Mouse (Mus musculus): ENCODE measurements at regions not wholly inside any gene's neighbourhood (a gene's known extent, or its start where the extent isn't known, plus 50 kb on each side); places are given as distances from the start of the nearest gene placed in this dataset.

GRCm38 (mm10) chr12:35824587-35824987, 100.8 kb upstream of the Agr3 start:
- H3K27ac ChIP-seq (ENCODE audit: low read depth, low read length), result no peak overlapping the region
- 41% methylated on average over 5 of the region's 5 CpGs for WGBS
- peak; percentile 27; the same call in 1 of the 2 replicates for ATAC-seq (ENCODE audit: low FRiP score)
- no peaks in the 10 kb centered on the region for H3K4me1 ChIP-seq (ENCODE audit: control insufficient read depth, insufficient read depth, low read length)
- no peaks in the 10 kb centered on the region for H3K27me3 ChIP-seq (ENCODE audit: control insufficient read depth, insufficient read depth, low read length)
- no peak overlapping the region for H3K4me3 ChIP-seq (ENCODE audit: low read depth, low read length)
- no peak overlapping the region for H3K9ac ChIP-seq (ENCODE audit: low read length)
- DNase-seq (ENCODE audit: low spot score, missing footprints), result no peak
- no peak overlapping the region for H3K4me2 ChIP-seq
- H3K36me3 ChIP-seq (ENCODE audit: control insufficient read depth, insufficient read depth, low read length), result no peaks in the 10 kb centered on the region
- no peaks in the 10 kb centered on the region for H3K9me3 ChIP-seq (ENCODE audit: control insufficient read depth, low read length)

DNA sequence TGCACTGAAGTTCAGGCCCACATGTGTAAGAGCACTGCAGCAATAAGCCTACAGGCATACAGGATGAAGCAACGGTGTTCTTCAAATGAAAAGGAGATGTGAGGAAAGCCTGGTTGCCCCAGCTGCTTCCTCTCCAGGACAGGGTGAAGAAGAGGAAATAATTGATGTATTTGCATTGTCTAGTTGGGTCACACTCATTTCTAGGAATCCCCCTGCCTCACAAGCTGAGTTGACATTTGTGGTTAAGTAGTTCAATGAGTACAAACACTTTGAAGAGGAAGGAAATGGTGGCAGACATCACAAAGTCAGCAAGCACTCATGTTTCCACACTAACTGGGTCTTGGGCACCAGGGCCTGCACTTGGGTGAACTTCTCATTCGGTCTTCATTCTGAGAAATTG, 126.2 kb upstream of the Agr3 start:
- Histone ChIP-seq H3K4me1 (ENCODE audit: control insufficient read depth, insufficient read depth, low read length) (no peaks in the 10 kb centered on the region), H3K9me3 (ENCODE audit: control insufficient read depth, low read length) (no peaks in the 10 kb centered on the region), H3K36me3 (ENCODE audit: control insufficient read depth, insufficient read depth, low read length) (no peaks in the 10 kb centered on the region), H3K4me3 (ENCODE audit: low read depth, low read length) (no peak overlapping the region), H3K4me2 (no peak overlapping the region), H3K9ac (ENCODE audit: low read length) (no peak overlapping the region), H3K27ac (ENCODE audit: low read depth, low read length) (no peak overlapping the region), H3K27me3 (ENCODE audit: control insufficient read depth, insufficient read depth, low read length) (no peaks in the 10 kb centered on the region)
- WGBS, result 83% methylated on average over 2 of the region's 2 CpGs
- ATAC-seq (ENCODE audit: low FRiP score) (no peak), DNase-seq (ENCODE audit: low spot score, missing footprints) (no peak)

- 77% methylated on average over 2 of the region's 2 CpGs for WGBS
- no peak for DNase-seq (ENCODE audit: low spot score, missing footprints)
- H3K4me2 ChIP-seq, result no peak overlapping the region
- H3K36me3 ChIP-seq (ENCODE audit: control insufficient read depth, insufficient read depth, low read length), result no peaks in the 10 kb centered on the region
- H3K27ac ChIP-seq (ENCODE audit: low read depth, low read length), result no peak overlapping the region
- no peak for ATAC-seq (ENCODE audit: low FRiP score)
- H3K27me3 ChIP-seq (ENCODE audit: control insufficient read depth, insufficient read depth, low read length), result no peaks in the 10 kb centered on the region
- no peaks in the 10 kb centered on the region for H3K4me1 ChIP-seq (ENCODE audit: control insufficient read depth, insufficient read depth, low read length)
- no peaks in the 10 kb centered on the region for H3K9me3 ChIP-seq (ENCODE audit: control insufficient read depth, low read length)
- H3K9ac ChIP-seq (ENCODE audit: low read length), result no peak overlapping the region
- no peak overlapping the region for H3K4me3 ChIP-seq (ENCODE audit: low read depth, low read length)
These were observed 150.0 kb upstream of the Agr3 start for GRCm38 (mm10) chr12:35775396-35775795.

DNA sequence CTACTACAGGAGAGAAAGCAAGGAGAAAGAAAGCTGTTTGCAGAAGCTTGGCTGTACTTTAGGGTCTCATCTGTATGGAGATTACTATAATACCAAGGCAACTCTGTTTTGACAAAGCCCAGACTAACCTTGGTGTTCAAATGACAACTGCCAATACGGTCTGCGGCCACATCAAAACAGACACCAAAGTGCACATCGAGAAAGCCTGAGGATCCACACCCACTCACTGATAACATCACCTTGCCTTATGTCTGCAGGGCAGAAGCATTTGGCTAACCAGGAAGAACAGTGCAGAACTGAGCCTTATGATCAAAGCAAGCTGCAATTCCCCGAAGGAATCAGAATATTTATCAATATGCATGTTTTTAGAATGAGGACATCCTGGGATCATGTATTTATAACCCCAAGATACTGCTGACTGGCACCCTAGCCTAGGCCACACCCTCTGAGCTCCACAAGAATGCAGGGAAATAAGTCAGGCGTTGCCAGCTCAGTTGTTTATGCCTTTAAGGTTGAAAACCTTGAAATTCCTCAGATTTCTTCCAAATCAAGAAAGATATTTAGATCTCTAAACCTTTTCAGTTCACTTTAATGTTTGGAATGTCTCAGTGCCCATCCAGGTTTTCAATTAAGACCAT, 154.9 kb upstream of the Agr3 start:
- H3K4me2 ChIP-seq, result no peak overlapping the region
- no peak overlapping the region for H3K9ac ChIP-seq (ENCODE audit: low read length)
- no peak overlapping the region for H3K27ac ChIP-seq (ENCODE audit: low read depth, low read length)
- H3K27me3 ChIP-seq (ENCODE audit: control insufficient read depth, insufficient read depth, low read length), result no peaks in the 10 kb centered on the region
- no peak for ATAC-seq (ENCODE audit: low FRiP score)
- no peaks in the 10 kb centered on the region for H3K4me1 ChIP-seq (ENCODE audit: control insufficient read depth, insufficient read depth, low read length)
- no peaks in the 10 kb centered on the region for H3K9me3 ChIP-seq (ENCODE audit: control insufficient read depth, low read length)
- H3K4me3 ChIP-seq (ENCODE audit: low read depth, low read length), result no peak overlapping the region
- no peak for DNase-seq (ENCODE audit: low spot score, missing footprints)
- no peaks in the 10 kb centered on the region for H3K36me3 ChIP-seq (ENCODE audit: control insufficient read depth, insufficient read depth, low read length)
- 83% methylated on average over 5 of the region's 5 CpGs for WGBS

DNA sequence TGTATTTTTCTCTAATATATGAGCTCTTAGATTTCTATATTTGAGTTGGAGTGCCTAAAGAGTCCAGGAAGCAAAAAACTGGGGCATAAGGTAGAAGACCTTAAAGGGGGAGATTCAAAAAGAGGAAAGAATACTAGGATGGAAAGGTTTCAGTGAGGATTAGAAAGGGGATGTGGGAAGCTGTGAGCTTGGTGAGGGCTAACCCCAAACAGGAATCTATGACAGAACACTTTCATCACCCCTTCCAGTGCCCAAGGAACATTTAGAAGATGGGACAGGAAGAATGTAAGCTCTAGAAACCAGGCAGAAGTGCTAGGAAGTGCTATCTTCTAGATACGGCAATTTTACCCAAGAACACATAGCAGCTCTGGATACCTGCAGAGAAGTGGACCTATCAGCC, 166.5 kb upstream of the Agr3 start:
- no peaks in the 10 kb centered on the region for H3K27me3 ChIP-seq (ENCODE audit: control insufficient read depth, insufficient read depth, low read length)
- H3K4me1 ChIP-seq (ENCODE audit: control insufficient read depth, insufficient read depth, low read length), result no peaks in the 10 kb centered on the region
- DNase-seq (ENCODE audit: low spot score, missing footprints), result no peak
- H3K4me3 ChIP-seq (ENCODE audit: low read depth, low read length), result no peak overlapping the region
- H3K9me3 ChIP-seq (ENCODE audit: control insufficient read depth, low read length), result no peaks in the 10 kb centered on the region
- H3K9ac ChIP-seq (ENCODE audit: low read length), result no peak overlapping the region
- no peak for ATAC-seq (ENCODE audit: low FRiP score)
- H3K4me2 ChIP-seq, result no peak overlapping the region
- no peaks in the 10 kb centered on the region for H3K36me3 ChIP-seq (ENCODE audit: control insufficient read depth, insufficient read depth, low read length)
- no peak overlapping the region for H3K27ac ChIP-seq (ENCODE audit: low read depth, low read length)
- WGBS, result 89% methylated on average over 1 of the region's 1 CpGs

GRCm38 (mm10) chr12:35755159-35755558, 170.3 kb upstream of the Agr3 start:
- no peaks in the 10 kb centered on the region for H3K9me3 ChIP-seq (ENCODE audit: control insufficient read depth, low read length)
- no peak for ATAC-seq (ENCODE audit: low FRiP score)
- no peaks in the 10 kb centered on the region for H3K36me3 ChIP-seq (ENCODE audit: control insufficient read depth, insufficient read depth, low read length)
- no peak overlapping the region for H3K4me3 ChIP-seq (ENCODE audit: low read depth, low read length)
- no peak overlapping the region for H3K27ac ChIP-seq (ENCODE audit: low read depth, low read length)
- no peaks in the 10 kb centered on the region for H3K4me1 ChIP-seq (ENCODE audit: control insufficient read depth, insufficient read depth, low read length)
- no peak for DNase-seq (ENCODE audit: low spot score, missing footprints)
- WGBS, result 75% methylated on average over 4 of the region's 4 CpGs
- no peaks in the 10 kb centered on the region for H3K27me3 ChIP-seq (ENCODE audit: control insufficient read depth, insufficient read depth, low read length)
- H3K4me2 ChIP-seq, result no peak overlapping the region
- H3K9ac ChIP-seq (ENCODE audit: low read length), result no peak overlapping the region

DNA sequence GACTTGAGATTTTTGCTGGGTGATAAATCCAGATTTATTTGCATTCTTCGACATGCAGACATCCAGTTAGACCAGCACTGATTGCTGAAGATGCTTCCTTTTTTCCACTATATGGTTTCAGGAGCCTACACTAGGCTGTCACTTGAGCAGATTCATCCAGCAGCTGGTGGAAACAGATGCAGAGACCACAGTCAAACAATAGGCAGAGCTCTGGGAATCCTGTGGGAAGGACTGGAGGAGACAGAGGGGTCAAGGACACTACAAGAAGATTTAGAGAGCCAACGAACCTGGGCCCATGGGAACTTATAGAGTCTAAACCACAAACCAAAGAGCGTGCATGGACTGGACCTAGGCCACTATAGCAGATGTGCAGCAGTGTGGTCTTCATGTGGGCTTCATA, 177.4 kb upstream of the Agr3 start:
- WGBS, result 86% methylated on average over 3 of the region's 3 CpGs
- H3K27me3 ChIP-seq (ENCODE audit: control insufficient read depth, insufficient read depth, low read length), result no peaks in the 10 kb centered on the region
- H3K27ac ChIP-seq (ENCODE audit: low read depth, low read length), result no peak overlapping the region
- H3K36me3 ChIP-seq (ENCODE audit: control insufficient read depth, insufficient read depth, low read length), result no peaks in the 10 kb centered on the region
- no peaks in the 10 kb centered on the region for H3K9me3 ChIP-seq (ENCODE audit: control insufficient read depth, low read length)
- ATAC-seq (ENCODE audit: low FRiP score) (no peak), DNase-seq (ENCODE audit: low spot score, missing footprints) (no peak)
- H3K4me3 ChIP-seq (ENCODE audit: low read depth, low read length), result no peak overlapping the region
- H3K9ac ChIP-seq (ENCODE audit: low read length), result no peak overlapping the region
- no peaks in the 10 kb centered on the region for H3K4me1 ChIP-seq (ENCODE audit: control insufficient read depth, insufficient read depth, low read length)
- H3K4me2 ChIP-seq, result no peak overlapping the region

DNA sequence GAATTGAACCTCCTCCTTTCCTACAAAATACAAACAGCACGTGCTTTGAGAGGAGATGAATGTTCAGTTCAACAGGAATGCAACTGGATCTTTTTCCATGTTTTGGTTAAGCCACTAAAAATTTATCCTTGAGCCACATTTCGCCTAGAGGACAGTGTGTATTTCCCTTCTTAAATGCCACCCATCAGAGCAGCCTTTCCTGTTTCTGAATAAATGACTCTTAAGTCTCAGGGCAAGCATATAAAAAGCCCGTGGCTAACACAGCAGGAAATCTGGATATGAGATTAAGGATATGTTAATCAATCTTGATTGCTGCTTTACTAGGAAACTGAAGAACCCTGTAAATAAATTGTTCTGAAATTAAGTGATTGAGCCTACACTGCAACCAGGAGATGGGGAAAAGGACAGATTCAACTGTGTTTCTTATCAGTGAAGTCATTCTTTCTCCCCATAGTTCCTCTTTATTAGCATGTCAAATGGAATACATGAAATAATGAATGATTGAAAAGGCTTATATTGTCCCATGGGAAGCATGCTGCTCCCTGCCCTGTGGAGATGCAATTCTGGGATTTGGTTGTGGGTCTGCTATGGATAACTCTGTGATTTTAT, 178.6 kb upstream of the Agr3 start:
- no peak overlapping the region for H3K4me2 ChIP-seq
- H3K9ac ChIP-seq (ENCODE audit: low read length), result no peak overlapping the region
- ATAC-seq (ENCODE audit: low FRiP score), result no peak
- H3K27ac ChIP-seq (ENCODE audit: low read depth, low read length), result no peak overlapping the region
- H3K27me3 ChIP-seq (ENCODE audit: control insufficient read depth, insufficient read depth, low read length), result no peaks in the 10 kb centered on the region
- no peak overlapping the region for H3K4me3 ChIP-seq (ENCODE audit: low read depth, low read length)
- H3K4me1 ChIP-seq (ENCODE audit: control insufficient read depth, insufficient read depth, low read length), result no peaks in the 10 kb centered on the region
- DNase-seq (ENCODE audit: low spot score, missing footprints), result no peak
- H3K36me3 ChIP-seq (ENCODE audit: control insufficient read depth, insufficient read depth, low read length), result no peaks in the 10 kb centered on the region
- WGBS, result 57% methylated on average over 3 of the region's 3 CpGs
- no peaks in the 10 kb centered on the region for H3K9me3 ChIP-seq (ENCODE audit: control insufficient read depth, low read length)

GRCm38 (mm10) chr12:35742729-35743128, 182.7 kb upstream of the Agr3 start:
- Histone ChIP-seq H3K27ac (ENCODE audit: low read depth, low read length) (no peak overlapping the region), H3K4me2 (no peak overlapping the region), H3K9ac (ENCODE audit: low read length) (no peak overlapping the region), H3K4me1 (ENCODE audit: control insufficient read depth, insufficient read depth, low read length) (no peaks in the 10 kb centered on the region), H3K36me3 (ENCODE audit: control insufficient read depth, insufficient read depth, low read length) (no peaks in the 10 kb centered on the region), H3K4me3 (ENCODE audit: low read depth, low read length) (no peak overlapping the region), H3K9me3 (ENCODE audit: control insufficient read depth, low read length) (no peaks in the 10 kb centered on the region), H3K27me3 (ENCODE audit: control insufficient read depth, insufficient read depth, low read length) (no peaks in the 10 kb centered on the region)
- DNase-seq (ENCODE audit: low spot score, missing footprints) (no peak), ATAC-seq (ENCODE audit: low FRiP score) (no peak)
- WGBS, result 54% methylated on average over 1 of the region's 1 CpGs

Measured in midbrain, embryonic 11.5 days (tissue).